Mouse (Mus musculus) thymus, postnatal 14 days (tissue): ENCODE data around the gene Aifm2.

Source experiments
- DNase-seq: peaks from one replicate; pipeline ENCODE4 v3.0.0; 2021

Aifm2 gene

DNA sequence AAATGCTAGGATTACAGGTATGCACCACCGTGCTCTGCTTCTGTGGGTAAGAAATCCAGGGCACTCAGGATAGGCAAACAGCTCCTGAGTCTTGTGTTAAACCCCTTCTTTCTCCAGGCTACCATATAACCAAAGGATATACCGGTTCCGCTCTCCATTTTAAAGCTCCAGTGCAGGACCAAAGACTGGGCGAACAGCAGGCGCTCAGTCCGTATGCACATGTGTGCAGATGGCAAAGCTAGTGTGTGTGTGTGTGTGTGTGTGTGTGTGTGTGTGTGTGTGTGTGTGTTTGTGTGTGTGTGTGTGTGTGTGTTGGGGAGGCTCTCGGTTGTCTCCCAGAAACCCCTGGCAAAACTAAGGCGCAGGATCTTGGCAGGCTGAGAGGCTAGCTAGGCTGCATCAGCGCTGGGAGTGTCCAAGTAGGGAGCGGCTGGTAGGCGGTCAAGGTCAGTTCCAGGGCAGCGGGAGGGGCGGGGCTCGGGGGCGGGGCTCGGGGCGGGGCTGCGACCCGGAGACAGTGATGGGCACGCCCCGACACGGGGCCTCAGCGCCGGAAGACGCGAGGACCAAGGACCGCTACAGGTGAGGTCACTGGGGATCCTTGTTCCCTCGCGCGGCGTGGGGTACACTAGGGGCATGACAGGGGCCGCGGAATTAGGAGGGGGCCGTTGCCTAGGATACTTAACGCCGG, at the start of gene Aifm2:
TSS of gene Aifm2 (plus strand) at position 493 of the 691 bp plus-strand sequence.
- DNase-seq: peak; percentile 27

DNA sequence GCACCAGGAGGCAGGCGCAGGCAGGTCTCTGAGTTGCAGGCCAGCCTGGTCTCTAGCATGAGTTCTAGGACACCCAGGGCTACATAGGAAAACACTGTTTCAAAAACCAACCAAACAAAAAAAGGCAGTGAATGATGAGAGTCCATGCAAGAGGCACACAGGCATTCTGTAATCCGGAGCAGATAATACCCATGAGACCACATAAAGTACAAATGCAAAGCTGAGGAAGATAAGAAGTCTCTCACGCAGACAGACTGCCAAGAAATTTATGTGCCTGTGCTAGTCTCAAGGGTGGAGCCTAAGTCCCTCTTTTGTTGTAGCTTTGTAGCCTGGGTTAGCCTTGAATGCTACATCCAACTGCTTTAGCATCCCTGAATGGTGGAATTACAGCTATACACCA, 49.4 kb upstream of the Aifm2 start:
- no peak for DNase-seq

DNA sequence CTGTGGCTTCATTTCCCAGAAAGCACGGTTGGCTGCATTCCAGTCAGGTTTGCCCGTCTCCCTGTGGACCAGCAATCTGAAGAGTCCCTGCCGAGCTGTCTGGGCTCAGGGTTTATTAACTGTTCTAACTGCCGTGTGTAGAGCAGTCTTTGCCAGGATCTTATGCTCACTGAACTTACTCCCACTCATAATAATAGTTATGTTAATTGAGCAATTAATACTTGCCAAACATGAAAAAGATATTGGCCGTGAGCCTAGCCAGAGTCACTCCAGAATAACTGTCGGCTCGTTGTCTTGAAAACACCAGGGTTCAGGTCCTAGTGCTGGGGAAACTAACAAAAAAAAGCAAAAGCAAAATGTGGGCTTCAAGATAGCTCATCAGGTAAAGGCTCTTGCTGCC, 45.8 kb upstream of the Aifm2 start:
- no peak for DNase-seq

DNA sequence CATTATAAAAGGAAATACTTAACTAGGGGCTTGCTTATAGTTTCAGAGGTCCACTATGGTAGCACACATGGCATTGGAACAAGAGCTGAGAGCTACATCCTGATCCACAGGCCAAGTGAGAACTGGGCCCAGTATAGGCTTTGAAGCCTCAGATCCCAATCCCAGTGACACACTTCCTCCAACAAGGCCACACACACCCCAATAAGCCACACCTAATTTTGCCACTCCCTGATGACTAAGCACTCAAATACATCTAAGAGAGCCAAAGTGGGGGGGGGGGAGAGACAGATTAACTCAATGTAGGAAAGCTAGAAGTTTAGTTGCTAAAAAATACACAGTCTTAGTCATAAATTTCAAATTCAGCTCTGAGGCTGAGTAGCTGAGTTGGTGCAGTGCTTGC, 45.2 kb upstream of the Aifm2 start:
- DNase-seq: no peak

DNA sequence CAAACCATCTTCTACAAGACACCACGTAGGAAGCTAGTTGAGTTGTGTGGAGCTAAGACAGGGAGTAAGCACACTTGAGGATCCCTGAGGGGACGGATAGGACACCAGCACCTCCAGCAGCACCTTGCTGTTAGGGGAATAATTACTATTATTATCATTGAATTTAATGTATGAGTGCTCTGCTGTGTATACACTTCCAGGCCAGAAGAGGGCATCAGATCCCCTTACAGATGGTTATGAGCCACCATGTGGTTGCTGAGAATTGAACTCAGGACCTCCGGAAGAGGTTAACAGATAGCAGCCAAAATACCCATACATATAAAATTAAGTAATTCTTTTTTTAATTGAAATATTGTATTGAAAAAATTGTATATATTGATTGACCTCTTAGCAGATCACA, 44.3 kb upstream of the Aifm2 start:
- no peak for DNase-seq

DNA sequence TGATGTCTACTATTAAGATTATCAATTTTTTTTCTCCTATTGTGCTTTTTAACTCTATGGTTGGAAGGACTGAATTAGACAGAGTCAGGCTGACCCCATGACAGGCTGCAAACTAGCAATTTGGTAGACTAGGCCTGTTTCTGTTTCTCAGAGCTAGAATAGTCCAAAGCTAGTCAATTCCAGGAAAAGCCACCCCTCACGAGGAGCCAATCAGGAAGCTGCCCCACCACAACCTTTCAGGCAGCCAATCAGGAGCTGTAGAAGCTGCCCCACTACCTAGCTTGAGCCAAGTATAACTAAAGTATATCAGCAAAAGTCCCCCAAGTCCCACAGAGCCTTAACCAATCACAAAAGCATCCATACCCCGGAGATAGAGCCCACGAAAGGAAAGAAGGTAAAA, 39.1 kb upstream of the Aifm2 start:
- peak; percentile 11 for DNase-seq

DNA sequence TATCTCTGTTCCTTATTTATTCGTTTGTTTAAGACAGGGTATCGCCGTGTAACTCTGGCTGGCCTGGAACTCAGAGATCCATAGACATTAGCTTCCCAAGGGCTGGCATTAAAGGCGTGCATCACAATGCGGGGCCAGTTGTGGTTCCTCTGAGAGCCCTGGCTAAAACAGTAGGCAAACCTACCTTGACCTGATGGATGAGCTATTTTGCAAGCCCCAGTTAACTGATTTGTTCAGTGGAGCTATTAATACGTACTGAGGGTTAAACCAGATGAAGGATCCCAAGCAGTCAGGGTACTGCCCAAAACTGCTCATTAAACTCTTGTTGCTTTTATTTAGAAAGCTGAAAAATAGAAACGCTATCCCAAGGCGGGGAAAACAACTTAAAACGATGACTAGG, 35.5 kb upstream of the Aifm2 start:
- peak; percentile 18 for DNase-seq

DNA sequence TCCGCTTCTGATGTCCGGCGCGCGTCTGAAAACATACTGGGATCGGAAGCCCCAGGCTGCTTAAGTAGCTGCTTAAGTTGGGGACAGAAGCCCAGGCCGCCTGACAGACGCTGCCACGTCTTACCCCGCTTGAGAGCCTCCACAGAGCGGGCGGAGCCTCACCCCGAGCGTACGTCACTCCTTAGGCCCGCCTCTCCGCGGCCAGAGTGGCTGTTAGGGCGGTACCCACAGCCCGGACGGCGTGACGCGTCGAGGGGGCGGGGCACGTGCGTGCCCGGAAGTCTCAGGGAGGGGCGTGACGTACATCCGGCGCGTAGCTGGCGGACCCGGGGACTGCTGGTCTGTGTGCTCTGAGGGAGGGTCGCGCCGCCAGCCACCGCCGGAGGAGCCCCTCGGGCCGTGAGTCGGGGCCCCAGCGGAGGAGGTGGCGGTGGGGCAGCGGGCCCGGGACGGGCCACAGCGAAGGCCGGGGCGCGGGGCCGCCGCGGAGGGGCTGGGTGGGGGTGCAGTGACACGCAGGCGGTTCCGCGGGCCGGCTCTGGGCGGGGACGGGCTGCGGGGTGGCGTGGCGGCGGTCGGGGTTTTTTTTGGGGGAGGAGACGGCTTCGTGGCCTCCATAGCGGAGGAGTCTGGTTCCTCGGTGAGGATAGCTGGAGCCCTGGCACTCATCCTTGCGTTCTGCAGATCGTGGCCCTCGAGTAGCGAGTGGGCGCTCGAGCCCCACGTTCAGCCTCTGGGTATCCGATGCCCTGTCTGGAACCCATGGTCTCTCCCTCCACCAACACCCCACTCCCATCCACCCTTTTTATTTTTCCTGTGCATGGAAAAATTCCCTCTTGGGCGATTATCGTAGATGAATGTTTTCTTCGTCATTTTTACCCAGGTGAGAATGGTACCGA, 34.8 kb upstream of the Aifm2 start, which contains the start of gene Sar1a:
TSS of gene Sar1a (plus strand) at position 285 of the 899 bp plus-strand sequence.
- DNase-seq: peak; percentile 99

DNA sequence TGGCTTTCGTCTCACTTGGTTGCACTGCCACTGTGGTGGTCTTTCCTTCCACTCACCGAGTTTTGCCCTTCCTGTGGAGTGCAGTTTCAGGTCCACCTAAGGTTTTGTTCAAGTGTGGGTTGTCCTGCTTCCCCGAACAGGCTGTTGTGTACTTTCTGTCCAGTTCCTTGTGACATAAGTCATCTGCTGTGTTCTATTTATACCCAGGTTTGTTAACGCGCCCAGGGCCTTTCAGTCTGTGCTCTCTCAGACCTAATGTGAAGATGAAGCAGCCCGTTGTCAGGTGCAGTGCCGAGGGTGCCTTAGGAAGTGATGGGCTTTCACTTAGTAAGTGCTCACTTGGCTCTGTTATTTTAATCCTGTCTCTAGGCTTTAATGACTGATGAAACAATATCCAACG, 25.7 kb upstream of the Aifm2 start:
- DNase-seq: no peak

DNA sequence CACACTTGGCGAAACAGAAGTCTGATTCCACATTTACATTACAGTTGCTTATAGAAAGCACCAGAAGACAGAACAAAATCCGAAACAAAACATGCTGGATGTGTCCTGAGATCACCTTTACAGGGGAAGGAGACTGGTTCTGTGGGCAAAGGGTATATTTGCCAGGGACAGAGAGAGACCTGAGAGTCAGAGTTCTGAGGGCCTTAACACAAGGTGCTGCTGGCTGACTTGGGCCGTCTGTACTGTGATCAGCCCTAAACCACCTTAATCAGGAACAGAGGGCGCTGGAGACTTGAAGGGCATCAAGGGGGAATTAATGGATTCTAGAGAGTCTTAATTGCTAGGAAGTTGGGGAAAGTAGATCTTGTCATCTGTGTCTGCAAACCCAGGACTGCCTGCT, 21.5 kb upstream of the Aifm2 start:
- no peak for DNase-seq

DNA sequence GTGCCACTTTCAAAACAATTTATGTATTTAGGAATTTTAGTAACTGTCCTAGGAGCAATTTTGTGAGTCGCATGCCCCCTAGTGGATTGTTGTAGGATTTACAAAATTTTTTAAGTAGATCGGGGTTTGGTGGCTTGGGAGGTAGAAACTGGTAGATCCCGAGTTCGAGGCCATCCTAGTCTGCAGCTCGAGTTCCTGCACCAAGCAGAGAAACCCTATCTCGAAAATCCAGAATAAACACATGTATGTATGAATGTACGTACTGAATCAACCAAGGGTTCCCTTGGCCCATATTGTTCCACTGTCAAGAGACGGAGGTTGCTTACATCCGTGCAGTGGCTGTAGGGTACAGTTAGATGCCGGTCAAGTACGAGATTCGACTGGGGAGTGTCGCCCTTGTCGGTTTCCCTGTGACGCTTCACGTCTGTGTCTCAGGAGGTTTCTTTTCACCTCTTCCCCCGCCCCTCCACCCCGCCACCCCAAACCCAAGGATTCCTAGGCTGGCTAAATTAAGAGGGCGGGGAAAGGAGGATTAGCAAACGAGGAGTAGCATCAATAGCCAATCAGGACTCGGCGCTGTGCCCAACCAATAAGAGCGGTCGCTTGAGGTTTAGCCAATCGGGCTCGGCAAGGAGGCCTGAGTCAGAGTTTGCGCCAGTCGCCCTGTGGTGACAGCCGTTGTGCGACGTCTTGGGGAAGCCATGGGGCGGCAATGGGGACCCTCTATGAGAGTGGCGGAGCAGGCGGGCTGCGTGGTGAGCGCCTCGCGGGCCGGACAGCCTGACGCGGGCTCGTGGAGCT, 20.0 kb upstream of the Aifm2 start, which contains the start of gene Tysnd1:
TSS of gene Tysnd1 (plus strand) at position 645 of the 801 bp plus-strand sequence.
- DNase-seq: peak; percentile 94

DNA sequence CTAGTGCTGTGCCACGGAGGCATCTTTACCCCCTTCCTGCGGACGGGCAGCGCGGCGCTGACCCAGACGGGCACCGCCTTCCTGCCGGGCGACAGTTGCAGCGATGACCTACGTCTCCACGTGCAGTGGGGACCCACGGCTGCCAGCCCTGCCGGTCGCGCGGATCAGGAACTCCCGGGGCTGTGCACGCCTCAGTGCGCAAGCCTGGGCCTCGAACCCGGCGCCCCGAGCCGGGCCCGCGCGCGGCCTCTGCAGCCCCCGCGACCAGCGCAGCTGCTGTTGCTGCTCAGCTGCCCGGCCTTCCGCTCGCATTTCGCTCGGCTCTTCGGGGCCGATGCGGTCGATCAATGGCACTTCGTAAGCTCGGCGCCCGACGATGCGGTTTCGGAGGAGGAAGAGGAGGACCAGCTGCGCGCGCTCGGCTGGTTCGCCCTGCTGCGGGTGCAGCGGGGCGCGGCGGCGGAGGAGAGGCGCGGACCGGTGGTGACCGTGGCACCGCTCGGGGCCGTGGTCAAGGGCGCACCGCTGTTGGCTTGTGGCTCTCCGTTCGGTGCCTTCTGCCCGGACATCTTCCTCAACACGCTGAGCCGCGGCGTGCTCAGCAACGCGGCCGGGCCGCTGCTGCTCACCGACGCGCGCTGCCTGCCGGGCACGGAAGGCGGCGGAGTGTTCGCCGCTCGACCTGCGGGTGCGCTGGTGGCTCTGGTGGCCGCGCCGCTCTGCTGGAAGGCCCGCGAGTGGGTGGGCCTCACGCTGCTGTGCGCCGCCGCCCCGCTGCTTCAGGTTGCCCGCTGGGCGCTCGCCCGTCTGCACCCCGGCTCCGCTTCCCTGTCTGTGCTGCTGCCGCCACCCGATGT, 19.1 kb upstream of the Aifm2 start:
- peak; percentile 58 for DNase-seq

DNA sequence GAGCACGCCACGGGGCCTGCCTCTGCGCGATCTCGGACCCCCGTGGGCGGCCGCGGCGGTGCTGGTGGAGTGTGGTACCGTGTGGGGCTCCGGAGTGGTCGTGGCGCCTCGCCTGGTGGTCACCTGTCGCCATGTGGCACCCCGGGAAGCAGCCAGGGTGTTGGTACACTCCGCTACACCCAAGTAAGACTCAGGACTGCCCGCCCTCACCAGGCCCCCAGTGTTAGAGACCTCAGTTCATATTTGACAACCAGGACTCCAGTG, 18.6 kb upstream of the Aifm2 start:
- DNase-seq: peak; percentile 46

DNA sequence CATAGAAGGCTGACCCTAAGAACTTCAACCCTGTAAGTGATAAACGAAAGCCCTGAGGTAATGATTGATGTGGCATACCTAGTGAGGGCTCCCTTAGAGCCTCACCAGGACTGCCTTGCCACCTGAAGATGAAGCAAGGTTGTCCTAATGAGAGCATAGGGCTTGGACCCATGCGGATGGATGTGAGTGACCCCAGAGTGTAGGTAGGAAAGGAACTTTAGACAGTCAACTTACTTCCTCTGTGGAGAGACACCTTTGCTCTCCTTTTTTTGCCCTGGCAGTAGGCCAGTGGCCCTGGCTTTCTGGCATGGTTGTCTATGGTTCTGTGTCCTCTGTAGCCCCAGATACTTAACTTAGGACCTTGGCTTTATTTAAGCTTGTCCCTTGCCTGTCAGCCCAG, 18.0 kb upstream of the Aifm2 start:
- DNase-seq: no peak

DNA sequence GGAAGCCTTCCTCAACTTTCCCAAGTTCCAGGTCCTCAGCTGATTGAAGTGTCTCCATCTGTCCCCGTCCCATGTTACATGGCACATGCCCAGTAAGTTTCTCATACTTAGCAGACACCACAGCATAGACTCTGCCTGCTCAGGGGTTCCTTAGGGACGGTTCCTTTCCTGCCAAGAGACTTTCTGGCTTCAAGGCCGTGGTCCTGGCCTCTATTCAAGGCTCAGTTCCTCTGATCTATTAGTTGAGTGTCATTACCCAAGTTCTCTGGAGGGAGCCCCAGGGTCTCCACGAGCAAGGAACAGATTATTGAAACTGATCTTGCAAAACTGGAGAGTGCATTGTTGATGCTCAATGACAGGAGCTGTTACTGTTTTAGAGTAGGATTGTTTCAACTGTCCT, 10.4 kb upstream of the Aifm2 start:
- DNase-seq: no peak

DNA sequence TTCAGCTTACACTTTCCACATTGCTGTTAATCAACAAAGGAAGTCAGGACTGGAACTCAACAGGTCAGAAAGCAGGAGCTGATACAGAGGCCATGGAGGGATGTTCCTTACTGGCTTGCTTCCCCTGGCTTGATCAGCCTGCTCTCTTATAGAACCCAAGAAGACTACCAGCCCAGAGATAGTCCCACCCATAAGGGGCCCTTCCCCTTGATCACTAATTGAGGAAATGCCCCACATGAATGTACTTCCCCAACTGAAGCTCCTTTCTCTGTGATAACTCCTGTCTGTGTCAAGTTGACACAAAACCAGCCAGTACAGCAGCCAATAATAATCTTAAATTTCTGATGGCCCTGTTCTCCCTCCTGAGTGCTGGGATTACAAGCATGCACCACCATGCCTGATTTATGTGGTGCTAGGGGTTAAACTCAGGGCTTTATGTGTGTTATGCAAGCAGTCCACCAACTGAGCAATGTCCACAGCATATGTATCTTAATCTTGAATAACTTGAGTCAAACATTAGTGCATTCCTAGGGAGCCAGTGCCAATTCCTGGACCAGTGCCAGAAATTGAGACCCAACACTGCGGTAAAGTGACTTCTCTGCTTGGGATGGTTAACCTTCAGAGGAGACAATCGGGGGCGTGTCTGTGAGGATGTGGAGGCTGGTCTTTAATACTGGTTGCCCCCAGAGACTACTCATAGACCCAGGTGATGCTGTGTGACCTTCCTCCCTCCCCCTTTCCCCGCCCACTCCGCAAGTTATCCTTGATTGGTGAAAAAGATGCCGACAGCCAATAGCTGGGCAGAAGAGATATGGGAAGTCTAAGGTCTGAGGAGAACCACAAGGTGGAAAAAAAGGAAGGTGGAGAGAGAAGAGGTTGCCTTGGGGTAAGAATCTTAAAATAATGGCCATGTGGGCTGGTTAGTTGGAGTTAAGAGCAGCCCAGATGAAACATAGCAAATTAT, 8.4 kb upstream of the Aifm2 start:
- DNase-seq: no peak

DNA sequence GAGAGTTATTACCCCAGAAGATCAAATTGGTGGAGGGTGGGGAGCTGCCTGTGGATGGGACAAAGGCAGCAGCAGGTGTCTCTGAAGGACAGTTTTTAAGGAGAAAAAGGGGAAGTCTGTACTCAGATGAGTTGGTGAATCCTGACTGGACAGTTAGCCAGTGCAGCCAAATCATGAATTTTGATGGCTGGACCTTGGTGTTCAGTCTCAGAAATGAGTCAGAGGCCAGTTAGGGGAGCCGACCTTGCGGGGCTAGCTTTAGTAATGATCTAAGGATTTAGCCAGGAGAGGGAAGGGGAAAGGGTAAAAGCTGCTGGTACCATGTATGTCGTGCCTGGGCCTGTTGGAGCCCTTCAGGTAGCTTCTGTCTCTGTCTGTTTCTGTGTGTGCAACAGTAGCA, 1.5 kb upstream of the Aifm2 start:
- no peak for DNase-seq

DNA sequence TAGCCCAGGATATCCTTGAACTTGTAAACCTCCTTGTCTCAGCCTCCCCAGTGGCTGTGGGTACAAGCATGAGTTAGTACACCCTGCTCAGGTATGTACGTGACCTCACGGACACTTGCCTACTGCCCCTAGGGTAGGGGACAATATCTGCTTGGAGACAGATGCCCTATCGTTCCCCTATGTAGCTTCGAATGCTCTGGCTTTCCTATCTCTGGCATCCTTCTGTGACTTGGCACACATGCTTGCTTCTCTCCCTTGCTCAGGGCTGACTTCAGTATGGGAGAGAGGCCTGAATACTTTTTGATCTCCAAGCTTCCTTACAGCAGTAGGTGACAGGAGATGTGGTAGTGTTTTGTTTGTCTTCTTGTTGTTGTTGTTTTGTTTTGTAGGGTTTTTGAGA, 917 bp upstream of the Aifm2 start:
- DNase-seq: no peak

DNA sequence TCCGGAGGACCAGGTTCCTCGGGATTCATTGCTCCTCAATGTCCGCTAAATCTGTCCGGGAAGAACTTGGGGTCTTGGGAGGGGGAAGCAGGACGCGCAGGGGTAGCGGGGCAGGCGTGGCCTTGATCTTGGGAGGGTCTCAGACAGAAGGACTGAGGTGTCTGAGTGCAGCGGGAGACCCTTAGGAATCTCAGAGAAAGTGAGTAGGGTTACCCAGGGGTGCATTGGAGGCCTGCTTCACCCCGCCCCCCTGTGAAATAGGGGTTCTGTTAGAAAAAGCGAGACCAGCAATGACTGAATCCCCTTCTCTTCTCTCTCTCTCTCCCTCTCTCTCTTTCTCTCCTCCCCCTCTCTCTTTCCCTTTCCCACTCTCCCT, 387 bp downstream of the Aifm2 start:
- no peak for DNase-seq

DNA sequence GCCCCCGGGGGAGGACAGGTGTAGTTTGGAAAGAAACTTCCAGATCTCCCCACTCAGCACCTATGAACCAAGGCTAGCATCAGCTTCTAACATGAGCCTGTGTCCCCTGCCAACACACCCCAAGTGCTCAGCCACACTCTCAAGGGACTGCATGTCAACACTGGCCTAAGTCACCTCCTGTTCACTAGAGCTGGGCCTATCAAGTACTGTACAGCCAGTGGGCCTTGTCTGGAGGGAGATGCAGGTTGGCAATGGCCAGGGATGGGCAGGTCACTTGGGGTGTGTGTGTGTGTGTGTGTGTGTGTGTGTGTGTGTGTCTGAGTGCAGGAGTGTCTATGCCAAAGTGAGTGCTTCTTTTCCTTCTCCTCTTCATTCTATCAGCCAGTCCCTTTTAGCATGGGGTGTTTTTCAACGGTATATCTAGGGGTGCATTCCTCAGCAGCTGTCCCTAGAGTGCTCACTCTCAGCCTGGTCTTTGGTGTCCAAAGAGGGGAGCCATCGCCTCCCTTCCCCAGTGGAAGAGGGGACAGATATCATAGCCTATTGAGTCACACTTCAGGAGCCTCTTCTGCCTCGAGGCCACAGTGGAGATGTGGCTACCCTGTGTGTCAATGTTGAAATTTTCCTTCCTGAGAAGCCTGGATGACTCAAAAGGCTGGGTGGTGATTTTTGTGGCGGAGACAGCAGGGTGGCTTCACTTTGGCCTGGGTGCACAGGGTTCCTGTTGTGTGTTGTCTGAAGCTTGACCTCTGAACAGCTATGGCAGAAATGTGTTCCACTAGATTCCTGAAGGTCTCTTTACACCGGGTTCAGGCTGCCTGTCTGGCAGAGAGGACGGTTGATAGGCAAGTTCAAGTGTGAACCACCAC, 1.2 kb downstream of the Aifm2 start:
- DNase-seq: no peak
